Mouse (Mus musculus) intestine, embryonic 14.5 days (tissue): ENCODE results near the gene Cfap97. TPM values are rescaled to one million over a fixed set of nuclear protein-coding genes. Genes with fewer than 3 reads are reported as not detected.

Source experiments
- microRNA-seq: library from miRNA; unstranded; fragments of <30 nt; microRNA quantifications from one replicate; pipeline ENCODE4, GENCODE M21; 2016
- polyA plus RNA-seq: library from polyadenylated mRNA; unstranded; fragments of >200 nt; fragmentation: Nextera tagmentation; extraction: Ambion mirVana; gene quantifications from 2 replicates; pipeline ENCODE4 v1.2.1, GENCODE M21; 2014

Cfap97 gene
- polyA plus RNA-seq, 1 experiment from 2014 or later = 21.0 TPM

Small RNA genes within 50 kb of the gene (microRNA-seq; reads per million reads assigned to microRNA genes)
- gene Gm23812 = not detected

Other genes starting within 250 kb of the Cfap97 start
- gene Ccdc110, start 217.2 kb upstream of the Cfap97 start, polyA plus RNA-seq = not detected in 2 replicates
- gene 1700029J07Rik, start 176.5 kb upstream of the Cfap97 start, polyA plus RNA-seq = 2.3 and 3.8 TPM in 2 replicates
- 77.6 and 78.3 TPM in 2 replicates for gene Ufsp2, start 176.2 kb upstream of the Cfap97 start, polyA plus RNA-seq
- 0.16 and 0.18 TPM in 2 replicates for gene Lrp2bp, start 152.5 kb upstream of the Cfap97 start, polyA plus RNA-seq
- 21.7 and 22.7 TPM in 2 replicates for gene Ankrd37, start 146.1 kb upstream of the Cfap97 start, polyA plus RNA-seq
- 11.1 and 11.2 TPM in 2 replicates for gene Snx25, start 388 bp downstream of the Cfap97 start, polyA plus RNA-seq
- gene Slc25a4, start 59.5 kb downstream of the Cfap97 start, polyA plus RNA-seq = 516 and 522 TPM in 2 replicates
- not detected in 2 replicates for gene Helt, start 142.9 kb downstream of the Cfap97 start, polyA plus RNA-seq